Mouse (Mus musculus) common myeloid progenitor, adult 5-6 weeks (primary cell): ENCODE measurements around the gene Rasgef1a. TPM values are rescaled to one million over a fixed set of nuclear protein-coding genes. Genes with fewer than 3 reads are reported as not detected.

ENCODE experiments used
- ATAC-seq: replicated peaks from 2 replicates; pipeline ENCODE4 v1.8.0; 2016; ENCODE audit warnings: low read depth, mild to moderate bottlenecking, moderate TSS enrichment, inconsistent platforms; ENCODE audit not compliant: poor library complexity, severe bottlenecking
- total RNA-seq: library from RNA; stranded (forward); fragments of 200-1000, 187-1606 nt; gene quantifications from 2 replicates; pipeline ENCODE4 v1.2.3, GENCODE M21; 2017

Rasgef1a gene
- total RNA-seq, 1 experiment from 2014 or later: not detected

DNA sequence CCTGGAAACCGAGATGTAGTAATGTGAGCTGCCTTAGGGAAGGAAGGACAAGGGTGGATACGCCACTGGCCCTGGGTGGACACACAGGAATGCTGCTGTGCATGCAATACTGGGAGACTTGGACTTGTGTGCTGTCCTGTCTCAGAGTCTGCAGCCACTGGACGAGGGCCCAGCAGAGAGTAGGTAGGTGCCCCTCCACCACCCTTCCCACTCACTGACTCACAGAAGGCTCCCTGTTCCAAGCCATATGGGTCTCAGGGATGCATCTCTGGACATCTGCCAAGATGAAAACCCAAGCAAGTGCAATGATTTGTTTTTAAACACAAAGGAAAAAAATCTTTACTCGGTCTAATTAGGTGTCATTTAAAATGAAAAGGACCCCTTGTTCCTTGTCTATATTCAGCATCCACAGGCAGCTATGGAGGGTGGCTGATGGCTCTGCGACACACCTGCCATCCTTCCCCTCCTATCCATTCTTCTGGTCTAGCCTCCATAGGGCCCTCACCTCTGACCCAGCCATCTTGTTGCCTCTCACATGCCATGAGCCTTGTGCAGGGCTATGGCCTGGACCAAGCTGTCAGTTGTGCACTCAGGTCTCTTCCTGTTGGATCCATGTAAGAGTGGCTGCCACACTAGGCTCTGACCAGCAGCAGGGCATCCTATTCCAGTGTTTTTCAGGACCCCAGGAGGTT, 59.2 kb downstream of the Rasgef1a start:
- no peak for ATAC-seq

DNA sequence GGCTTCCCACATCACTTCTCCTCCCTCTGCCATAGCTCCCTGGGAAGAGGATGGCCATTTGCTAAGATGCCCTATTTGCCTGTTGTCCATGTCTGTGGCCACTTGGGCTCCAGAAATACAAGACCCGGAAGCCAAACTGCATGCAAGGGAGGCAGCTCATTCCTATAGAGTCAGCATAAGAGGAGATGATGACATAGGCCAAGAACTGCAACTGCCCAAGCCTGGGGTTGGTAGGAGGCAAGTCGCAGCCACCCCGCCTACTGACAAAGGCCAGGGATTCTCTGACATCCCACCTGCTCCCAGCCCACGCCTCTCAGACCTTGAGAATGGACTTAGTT, 59.7 kb downstream of the Rasgef1a start:
- no peak for ATAC-seq

DNA sequence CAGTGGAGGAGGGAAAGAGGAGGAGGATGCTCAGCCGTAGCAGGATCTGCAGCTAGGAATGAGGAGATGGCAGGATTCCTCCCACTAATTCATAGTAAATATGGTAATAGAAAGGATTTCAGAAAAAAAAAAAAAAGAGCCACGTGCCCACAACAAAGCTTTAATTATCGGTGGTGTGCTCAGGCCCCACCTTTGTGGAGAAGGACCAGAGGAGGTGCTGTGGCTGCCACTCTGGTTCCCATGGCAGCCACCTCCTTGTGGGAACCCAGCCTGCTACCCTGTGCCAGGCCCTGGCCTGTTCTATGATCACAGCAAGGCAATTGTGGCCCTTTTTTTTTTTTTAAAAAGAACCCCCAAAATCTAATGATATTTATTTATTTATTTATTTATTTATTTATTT, 60.2 kb downstream of the Rasgef1a start:
- ATAC-seq: no peak

DNA sequence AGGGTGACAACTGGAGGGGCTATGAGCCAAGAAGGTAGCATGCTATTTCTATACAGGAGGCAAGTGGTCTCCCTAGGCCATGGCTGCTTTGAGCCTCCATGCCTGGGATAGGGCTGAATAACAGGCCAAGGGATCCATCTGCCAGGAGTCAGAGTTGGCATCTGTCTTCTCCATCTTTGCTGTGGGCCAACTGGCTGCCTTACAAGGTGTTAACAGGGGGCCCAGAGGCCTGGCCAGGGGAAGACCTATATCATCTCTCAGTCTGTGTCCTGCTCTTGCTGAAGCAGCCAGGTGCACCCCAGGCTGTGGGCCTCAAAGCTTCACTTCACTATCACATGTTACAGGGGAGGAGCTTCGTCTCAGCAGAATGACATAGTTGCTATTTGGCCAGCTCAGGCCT, 60.9 kb downstream of the Rasgef1a start:
- no peak for ATAC-seq

DNA sequence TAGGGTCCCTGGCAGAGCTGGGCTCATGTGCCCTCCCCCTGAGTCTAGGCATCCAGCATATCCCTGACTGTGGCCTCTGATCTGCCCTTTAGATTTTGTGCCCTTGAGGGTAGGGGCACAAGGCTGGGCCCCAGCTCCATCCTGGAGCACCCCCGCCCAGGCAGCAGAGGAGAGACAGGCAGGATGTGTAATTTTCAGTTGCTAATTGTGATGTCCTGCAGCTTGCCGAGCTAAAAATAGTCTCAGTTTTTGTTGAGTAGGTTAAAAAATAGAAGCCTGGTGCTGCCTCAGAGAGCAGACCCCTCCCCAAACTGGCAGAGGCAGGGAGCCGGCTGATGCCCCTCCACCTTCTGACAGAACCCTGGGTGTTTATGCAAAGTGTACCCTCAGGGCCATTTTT, 62.9 kb downstream of the Rasgef1a start:
- ATAC-seq: no peak

DNA sequence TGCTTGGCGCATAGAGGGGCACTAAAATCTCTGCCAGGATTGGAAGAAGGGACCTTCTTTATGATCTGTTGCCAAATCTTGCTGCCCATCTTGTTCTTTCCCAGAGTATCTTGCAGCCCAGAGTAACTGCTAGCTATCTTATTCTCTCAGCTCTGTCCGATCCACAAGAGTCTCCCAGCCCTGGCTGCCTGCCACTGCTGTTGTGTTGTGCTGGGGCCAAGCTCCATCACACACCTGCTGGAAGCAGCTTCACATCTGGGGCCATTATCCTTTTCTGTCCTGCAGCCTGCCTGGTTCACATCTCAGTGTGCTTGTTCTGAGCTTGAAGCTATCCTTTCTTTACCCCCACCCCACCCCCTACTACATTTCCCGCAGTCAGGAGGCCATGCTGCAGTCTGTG, 65.0 kb downstream of the Rasgef1a start:
- no peak for ATAC-seq

DNA sequence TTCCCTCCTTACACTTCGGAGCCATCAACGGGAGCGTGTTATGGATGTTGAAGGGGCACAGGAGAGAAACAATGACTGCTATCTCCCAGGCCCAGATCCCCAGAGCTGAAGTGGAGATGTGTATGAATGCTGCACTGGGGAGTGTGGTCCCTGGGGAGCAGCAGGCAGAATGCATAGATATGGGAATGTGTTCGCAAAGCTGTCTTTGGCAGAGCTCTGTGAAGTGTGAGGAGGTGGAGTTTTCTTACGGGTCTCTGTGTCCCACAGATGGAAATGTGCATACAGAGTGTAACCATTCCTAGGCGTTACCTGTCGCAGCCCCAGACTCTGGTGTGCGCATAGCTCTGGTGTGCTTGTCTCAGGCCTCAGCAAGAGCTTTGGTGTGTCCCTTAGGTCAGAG, 65.5 kb downstream of the Rasgef1a start:
- no peak for ATAC-seq

DNA sequence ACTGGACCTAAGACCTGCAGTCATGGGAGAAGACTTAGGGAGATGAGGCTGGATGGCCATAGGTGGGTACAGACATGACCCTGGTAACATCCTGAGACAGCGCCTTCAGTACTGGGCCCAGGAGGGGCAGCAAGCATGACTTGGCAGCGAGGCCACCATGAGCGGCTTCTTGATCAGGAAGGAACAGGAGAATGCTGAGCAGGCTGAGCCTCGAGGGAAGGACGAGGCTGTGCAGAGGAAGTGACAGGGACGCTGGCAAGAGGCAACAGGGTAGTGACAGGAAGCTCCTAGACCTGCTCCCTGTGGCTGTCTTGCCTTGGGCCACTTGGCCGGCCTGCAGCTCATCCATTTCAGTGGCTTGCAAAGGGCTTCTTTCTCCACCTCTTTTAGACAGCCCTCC, 66.2 kb downstream of the Rasgef1a start:
- peak; percentile 60 for ATAC-seq

DNA sequence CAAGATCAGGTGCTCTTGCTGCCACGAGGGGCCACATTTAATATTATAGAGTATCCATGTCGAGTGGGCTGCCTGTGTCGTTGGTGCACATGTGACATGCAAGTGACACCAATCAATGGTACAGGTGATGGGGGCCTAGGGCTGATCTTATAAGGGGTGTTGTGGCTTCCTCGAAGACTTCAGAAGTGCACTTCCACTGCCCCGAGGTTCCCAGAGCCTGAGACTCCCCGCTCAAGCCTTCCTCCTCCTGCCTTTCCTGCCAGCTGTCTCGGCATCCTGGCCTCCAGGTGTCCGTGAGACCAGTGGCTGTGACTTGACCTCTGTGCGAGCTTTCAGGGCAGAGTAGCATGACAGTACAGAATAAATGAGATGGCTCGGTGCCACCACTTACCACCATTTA, 67.5 kb downstream of the Rasgef1a start:
- ATAC-seq: no peak

DNA sequence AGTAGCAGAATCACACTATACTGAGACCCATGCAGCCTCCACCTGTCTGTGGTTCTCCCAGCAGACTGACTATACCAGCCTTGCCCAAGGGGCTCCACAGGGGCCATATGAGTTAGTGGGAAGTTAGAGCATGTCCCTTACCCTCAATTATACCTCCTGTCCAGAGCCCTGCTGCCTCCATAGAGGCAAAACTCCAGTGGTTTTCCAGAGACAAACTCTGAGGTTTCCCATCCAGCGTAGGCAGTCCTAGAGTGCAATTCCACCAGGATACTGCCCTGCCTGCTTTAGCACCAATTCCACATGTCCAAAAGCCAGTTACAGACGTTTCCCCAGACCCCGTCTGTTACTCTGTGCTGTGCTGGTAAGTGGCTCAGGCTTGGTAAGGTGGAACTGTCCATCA, 68.1 kb downstream of the Rasgef1a start:
- no peak for ATAC-seq

DNA sequence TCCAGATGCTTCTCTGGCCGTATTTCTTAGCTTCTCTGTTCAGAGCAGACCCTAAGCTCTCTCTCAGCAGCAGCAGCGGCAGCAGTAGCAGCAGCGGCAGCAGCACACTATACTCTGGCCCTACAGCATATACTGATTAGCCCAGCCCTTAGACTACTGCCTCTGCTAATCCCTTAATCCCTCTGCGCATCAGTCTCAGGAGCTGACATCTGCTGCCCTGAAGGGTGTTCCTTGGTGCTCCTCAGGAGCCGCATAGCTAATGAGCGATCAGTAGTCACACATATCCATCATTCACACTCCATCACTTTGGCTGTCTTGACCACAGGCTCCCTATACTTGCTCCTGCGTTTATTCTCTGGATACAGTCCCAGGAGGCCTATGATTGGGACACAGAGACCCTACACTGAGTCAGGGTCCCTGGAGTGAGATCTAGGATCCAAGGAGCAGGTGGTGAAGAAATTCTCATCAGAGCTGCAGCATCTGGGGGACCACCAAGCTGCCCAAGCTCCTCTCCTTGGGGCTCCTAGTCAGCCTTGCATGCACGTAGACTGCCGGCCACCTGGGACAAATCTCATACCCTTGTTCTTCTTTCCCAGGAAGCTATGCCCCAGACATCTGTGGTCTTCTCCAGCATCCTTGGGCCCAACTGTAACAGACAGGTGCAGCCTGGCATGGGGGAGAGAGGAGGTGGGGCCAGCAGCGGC, 68.7 kb downstream of the Rasgef1a start:
- ATAC-seq: no peak

DNA sequence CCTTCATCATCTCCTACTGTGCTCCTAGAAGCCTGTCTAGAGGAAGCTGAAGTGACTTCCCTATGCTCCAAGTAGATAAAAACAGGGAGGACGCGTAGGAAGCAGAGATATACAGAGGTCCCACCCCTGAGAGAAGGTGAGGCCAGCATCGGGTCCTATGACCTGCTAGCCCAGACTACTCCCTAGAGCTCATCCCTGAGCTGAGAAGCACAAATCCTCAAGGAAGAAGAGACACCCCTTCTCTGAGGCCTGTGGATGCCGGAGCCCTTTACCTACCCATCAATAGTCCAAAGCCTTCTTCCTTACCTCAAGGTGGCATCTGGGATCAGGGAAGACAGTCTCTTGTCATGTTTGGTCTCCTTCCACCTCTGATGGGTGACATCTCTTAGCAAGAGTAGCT, 69.5 kb downstream of the Rasgef1a start:
- no peak for ATAC-seq

DNA sequence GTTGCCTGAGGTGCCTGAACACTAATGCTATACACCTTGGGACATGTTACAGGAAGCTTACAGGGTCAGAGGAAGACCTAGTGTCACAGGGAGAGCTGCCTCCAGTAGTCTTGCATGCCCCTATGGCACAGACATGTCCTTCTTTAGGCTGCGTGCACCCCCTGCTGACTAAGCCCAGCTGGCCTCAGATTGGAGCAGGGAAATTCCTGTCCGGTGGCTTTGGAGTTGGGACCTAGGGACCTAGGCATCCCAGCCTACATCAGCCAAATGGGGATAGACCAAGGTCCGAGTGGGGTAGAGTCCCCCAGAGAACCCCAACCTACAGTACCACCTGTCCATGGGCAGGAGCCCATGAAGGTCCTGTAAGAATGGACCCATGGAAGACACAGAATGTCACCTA, 71.1 kb downstream of the Rasgef1a start:
- ATAC-seq: no peak

DNA sequence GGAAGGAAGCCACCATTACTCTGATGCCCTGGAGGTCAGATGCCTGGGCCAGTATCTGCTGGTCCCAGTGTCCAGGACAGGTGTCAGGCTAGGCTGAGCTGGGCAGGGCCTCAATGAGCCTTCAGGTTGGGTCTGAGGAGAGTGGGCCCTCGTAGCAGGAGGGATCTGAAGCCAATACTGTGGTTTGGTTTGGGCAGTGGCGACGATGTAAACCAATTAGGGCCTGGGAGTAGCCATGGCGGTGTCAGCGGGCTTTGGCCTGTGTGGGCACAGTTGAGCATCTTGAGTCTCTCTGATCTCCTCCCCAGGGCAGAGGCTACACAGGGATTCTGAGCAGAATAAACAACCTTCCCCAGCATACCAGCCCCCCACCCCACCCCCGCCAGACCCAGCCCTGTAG, 72.4 kb downstream of the Rasgef1a start:
- no peak for ATAC-seq

DNA sequence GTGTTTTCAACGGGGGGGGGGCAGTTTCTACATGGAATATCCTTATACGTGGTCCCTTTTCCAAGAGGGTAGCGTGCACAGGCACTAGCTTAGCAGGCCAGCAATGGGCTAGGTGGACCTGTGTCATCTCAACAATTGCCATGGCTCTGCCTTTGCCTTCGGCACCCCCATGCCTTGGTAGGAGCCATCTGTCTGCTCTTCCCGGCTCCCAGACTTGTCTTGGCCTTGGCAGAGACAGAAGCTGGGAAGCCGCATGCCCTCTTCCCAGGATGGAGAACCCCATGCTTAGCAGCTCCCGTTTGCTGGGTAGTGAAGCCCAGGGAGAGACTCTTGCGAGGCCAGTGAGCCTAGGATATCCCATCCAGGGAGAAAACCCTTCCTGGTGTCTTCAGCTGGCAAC, 73.4 kb downstream of the Rasgef1a start:
- ATAC-seq: no peak

DNA sequence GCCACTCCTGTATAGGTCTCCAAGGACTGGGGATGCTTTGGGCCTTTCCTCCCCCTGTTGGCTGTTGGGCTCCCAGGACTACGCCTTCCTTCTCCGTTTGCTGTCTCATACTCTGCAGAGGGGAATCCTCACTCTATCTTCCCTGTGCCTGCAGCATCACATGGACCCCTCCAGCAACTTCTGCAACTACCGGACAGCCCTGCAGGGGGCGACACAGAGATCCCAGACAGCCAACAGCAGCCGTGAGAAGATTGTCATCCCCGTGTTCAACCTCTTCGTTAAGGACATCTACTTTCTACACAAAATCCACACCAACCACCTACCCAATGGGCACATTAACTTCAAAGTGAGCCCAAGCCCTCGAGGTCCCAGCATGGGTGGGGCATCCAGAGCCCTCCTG, 76.7 kb downstream of the Rasgef1a start:
- peak; percentile 56; the same call in 1 of the 2 replicates for ATAC-seq

DNA sequence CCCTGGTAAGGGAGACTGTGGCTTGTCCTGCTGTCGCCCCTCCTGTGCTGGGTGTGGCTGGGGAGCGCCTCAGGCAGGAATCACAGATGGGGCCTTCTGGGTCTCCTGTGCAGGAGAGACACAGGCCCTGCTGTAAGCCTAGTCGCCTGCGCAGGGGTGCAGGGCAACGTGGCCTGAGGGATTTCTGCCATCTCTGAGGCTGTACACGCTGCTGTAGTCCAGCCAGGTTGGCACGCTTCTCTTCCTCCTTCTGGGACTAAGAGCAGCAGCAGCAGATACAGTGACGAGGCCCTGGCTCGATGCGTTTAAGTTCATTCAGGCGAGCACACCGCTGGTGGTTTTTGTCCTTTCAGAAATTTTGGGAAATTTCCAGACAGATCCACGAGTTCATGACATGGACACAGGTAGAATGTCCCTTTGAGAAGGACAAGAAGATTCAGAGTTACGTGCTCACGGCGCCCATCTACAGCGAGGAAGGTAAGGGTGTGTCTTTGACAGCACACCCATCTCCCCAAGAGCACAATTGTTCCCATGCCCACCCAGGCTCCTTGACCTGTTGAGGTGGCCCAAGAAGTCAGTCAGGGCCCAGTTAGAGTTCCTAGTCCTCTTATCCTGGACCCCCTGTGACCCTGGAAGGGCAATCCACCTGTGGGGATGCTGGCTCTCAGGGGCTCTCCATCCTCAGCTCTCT, 77.7 kb downstream of the Rasgef1a start:
- ATAC-seq: no peak

DNA sequence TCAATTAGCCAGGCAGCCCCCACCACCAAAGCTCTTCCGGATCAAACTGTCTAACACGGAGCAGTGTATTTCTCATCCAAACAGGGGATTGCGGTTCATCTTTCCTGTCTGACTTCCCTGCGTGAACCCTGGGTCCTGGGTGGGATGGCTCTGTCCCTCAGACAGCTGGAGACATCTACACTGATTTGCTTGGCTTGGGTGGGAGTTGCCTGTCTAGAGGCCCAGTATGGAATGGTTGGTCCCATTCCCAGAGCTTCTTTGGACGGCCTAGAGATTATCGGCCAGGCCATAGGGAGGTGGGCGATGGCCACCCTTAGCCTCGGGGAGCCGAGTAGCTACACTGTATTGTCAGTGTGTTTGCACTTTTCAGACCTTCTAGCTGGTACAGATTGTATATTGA, 79.6 kb downstream of the Rasgef1a start:
- no peak for ATAC-seq

DNA sequence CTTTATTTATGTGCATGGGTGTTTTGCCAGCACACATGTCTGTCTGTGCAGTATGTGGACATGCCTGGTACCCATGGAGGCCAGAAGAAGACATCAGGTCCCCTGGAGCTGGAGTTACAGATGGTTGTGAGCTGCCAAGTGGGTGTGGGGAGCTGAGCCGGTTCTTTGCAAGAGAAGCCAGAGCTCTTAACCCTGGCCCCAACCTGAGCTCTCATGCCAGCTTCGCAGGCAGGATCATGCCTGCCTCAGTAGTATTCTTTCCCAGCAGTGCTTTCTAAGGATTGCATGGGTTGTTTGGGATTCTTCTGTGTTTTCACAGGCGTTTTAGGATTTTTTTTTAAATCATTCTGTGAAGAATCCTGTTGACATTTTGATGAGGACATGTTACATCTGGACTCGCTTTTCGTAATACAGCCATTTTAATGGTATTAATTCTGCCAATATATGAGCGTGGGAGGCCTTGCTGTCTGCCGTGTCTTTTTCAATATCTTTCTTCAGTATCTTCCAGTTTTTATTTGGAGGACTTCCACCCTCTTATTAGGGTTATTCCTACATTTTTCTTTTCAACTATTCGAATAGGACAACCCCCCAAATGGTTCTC, 86.6 kb downstream of the Rasgef1a start:
- ATAC-seq: no peak

DNA sequence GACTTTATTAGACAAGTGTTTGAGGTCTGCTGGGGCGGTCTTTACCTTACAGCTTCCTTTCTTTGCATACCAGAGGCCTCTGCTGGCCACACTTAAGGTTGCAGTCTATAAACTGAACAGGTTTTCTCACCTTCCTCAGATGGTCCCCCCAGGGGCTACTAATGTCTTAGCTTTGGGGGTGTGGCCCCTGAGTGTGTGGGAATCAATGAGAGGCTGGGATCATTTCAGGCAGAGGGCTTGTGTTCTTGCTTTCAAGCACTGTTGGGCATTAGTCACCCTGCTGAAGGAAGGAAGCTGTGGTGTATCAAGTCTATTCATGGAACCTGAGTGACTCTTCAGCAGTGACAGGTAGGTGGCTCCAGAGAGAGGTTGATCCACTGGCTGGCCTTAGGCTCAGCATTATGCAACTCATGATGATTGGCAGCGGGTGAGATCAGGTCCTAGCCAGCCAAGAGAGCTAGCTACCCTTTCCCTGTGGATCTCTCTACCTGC, 88.1 kb downstream of the Rasgef1a start:
- peak; percentile 79 for ATAC-seq

DNA sequence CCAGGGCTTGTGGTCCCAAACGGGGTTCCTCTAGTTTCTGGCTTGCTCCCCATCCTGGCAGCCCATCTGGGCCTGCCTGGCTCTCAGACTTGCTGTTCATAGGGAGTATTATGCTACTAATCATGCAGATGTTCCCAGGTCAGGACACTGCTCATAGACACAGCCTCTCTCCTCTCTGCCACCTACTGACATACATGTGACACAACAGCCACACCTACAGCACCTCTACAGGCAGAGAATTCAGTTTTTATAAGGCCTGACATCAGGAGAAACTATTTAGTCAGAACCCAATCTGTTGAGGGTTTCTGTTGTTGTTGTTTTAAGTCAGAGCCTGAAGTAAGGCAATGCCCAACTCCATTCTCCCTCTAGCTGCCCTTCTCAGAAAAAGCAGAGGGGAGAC, 100.6 kb downstream of the Rasgef1a start:
- 0 out of 2 replicates have a peak, but pooled peaks have one; percentile 8 for ATAC-seq
